Mouse (Mus musculus) lung, embryonic 15.5 days (tissue): ENCODE measurements around the gene Olfr68. TPM values are rescaled to one million over a fixed set of nuclear protein-coding genes. Genes with fewer than 3 reads are reported as not detected.

ENCODE experiments used
- ATAC-seq: fragments of 200-750 bp; cut with Nextera tagmentation; 2 replicates; pipeline ENCODE4 v1.8.0; 2017; ENCODE audit warnings: moderate number of reproducible peaks, borderline replicate concordance; ENCODE audit not compliant: low FRiP score, low TSS enrichment; ENCODE audit errors: extremely low read depth
- H3K27ac ChIP-seq: fragments of 300-500 bp; sonication (generic); 2 replicates; pipeline ENCODE4 v1.5.1; 2015; ENCODE audit warnings: moderate library complexity, mild to moderate bottlenecking, inconsistent platforms
- H3K27me3 ChIP-seq: fragments of 300-500 bp; sonication (generic); 2 replicates; pipeline ENCODE4 v1.6.1; 2015; ENCODE audit warnings: inconsistent platforms
- H3K36me3 ChIP-seq: fragments of 300-500 bp; sonication (generic); 2 replicates; pipeline ENCODE4 v1.6.1; 2015; ENCODE audit warnings: inconsistent platforms
- H3K4me1 ChIP-seq: fragments of 300-500 bp; sonication (generic); 2 replicates; pipeline ENCODE4 v1.6.1; 2015; ENCODE audit warnings: inconsistent platforms
- H3K4me2 ChIP-seq: fragments of 300-500 bp; sonication (generic); 2 replicates; pipeline ENCODE4 v1.6.1; 2015; ENCODE audit warnings: inconsistent platforms, mild to moderate bottlenecking, moderate library complexity
- H3K4me3 ChIP-seq: fragments of 300-500 bp; sonication (generic); 2 replicates; pipeline ENCODE4 v1.5.1; 2015; ENCODE audit warnings: mild to moderate bottlenecking, inconsistent platforms
- H3K9ac ChIP-seq: fragments of 300-500 bp; sonication (generic); 2 replicates; pipeline ENCODE4 v1.6.1; 2015; ENCODE audit warnings: inconsistent platforms
- H3K9me3 ChIP-seq: fragments of 300-500 bp; sonication (generic); 2 replicates; pipeline ENCODE4 v1.6.1; 2016; ENCODE audit warnings: inconsistent platforms
- WGBS: fragments of 180-500 bp; shearing (Covaris S2); methylation state at CpG from one replicate; pipeline ENCODE4 v1.1.7; 2015; 5-methylcytosine and 5-hydroxymethylcytosine counted together
- polyA plus RNA-seq: library from polyadenylated mRNA; unstranded; fragments of >200 nt; fragmentation: Nextera tagmentation; extraction: Ambion mirVana; gene quantifications from 2 replicates; pipeline ENCODE4 v1.2.1, GENCODE M21; 2015

Gene Olfr68
- polyA plus RNA-seq, 1 experiment from 2014 or later, result not detected

DNA sequence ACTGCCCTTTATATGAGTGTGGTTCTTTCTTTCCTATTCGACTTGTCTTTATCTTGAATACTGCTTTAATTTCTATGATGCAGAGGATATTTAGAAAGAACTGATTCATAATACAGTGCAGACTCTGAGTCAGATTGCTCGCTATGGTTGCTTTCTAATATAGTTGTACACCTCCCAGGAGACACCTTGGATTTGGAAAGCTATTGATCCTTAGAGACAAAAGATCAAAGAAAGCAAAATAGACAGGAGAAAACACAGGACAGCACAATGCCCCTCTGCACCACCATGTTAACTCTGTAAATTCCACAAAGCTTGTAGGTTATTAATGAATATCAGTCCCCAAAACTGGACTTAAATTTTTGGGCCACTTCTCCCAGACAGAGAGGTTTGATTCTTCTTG, 34.7 kb downstream of the Olfr68 start, which contains the start of gene Olfr629:
Gene Olfr629, minus strand, starts transcription at position 101 of the 400 bp plus-strand sequence.
- 76% methylated on average over 2 of the region's 2 CpGs for WGBS

DNA sequence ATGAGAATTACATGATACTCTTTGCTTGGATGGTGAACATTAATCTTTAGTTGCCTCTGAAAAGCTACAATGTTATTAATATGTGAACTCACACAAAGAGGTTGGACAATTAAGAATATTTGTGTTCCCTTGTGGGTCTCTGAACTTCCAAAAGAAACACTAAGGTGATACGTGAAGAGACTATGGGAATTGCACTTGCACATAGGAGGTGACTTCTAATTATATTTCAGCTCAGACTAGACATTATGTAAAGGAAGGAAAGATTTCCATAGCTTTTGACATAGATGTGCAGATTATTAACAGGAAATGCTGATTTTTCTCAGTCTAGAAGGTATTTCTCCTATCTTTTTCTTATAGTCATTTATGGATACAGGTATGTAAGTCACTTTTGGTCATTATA, 49.4 kb downstream of the Olfr68 start, which contains the start of gene Olfr628:
Gene Olfr628, plus strand, starts transcription at position 301 of the 400 bp plus-strand sequence.
- Histone ChIP-seq H3K27me3 (no peaks in the 10 kb centered on the region), H3K9me3 (no peaks in the 10 kb centered on the region), H3K4me1 (no peaks in the 10 kb centered on the region), H3K4me3 (no peak within 1 kb of the TSS), H3K36me3 (no peaks in the 10 kb centered on the region), H3K9ac (no peak within 1 kb of the TSS), H3K4me2 (no peak within 1 kb of the TSS), H3K27ac (no peak within 1 kb of the TSS)
- no peak for ATAC-seq
- WGBS, result 76% methylated on average over 1 of the region's 1 CpGs

More for the DNA sequence above, 34.7 kb downstream of the Olfr68 start, which contains the start of gene Olfr629:
- H3K4me2 ChIP-seq, result no peak within 1 kb of the TSS
- no peak within 1 kb of the TSS for H3K27ac ChIP-seq
- H3K9ac ChIP-seq, result no peak within 1 kb of the TSS
- no peaks in the 10 kb centered on the region for H3K36me3 ChIP-seq
- H3K4me1 ChIP-seq, result no peaks in the 10 kb centered on the region
- no peak within 1 kb of the TSS for H3K4me3 ChIP-seq
- H3K9me3 ChIP-seq, result no peaks in the 10 kb centered on the region
- H3K27me3 ChIP-seq, result no peaks in the 10 kb centered on the region
- no peak for ATAC-seq

Other genes with a start within 250 kb of the Olfr68 start
- not detected in 2 replicates for gene Olfr612, start 237.0 kb downstream of the Olfr68 start, polyA plus RNA-seq
- not detected in 2 replicates for gene Olfr613, start 231.6 kb downstream of the Olfr68 start, polyA plus RNA-seq
- gene Olfr615, start 223.6 kb downstream of the Olfr68 start, polyA plus RNA-seq, result not detected in 2 replicates
- gene Olfr616, start 210.6 kb downstream of the Olfr68 start, polyA plus RNA-seq, result not detected in 2 replicates
- gene Olfr617, start 206.6 kb downstream of the Olfr68 start, polyA plus RNA-seq, result not detected in 2 replicates
- gene Olfr618, start 189.6 kb downstream of the Olfr68 start, polyA plus RNA-seq, result not detected in 2 replicates
- not detected in 2 replicates for gene Olfr619, start 179.1 kb downstream of the Olfr68 start, polyA plus RNA-seq
- gene Olfr620, start 167.2 kb downstream of the Olfr68 start, polyA plus RNA-seq, result not detected in 2 replicates
- gene Olfr622, start 137.0 kb downstream of the Olfr68 start, polyA plus RNA-seq, result not detected in 2 replicates
- not detected in 2 replicates for gene Olfr623, start 116.0 kb downstream of the Olfr68 start, polyA plus RNA-seq
- gene Olfr624, start 108.5 kb downstream of the Olfr68 start, polyA plus RNA-seq, result 0.04 TPM in 1 of 2 replicates, not detected in the other
- gene Olfr625-ps1, start 97.0 kb downstream of the Olfr68 start, polyA plus RNA-seq, result not detected in 2 replicates
- not detected in 2 replicates for gene Olfr243, start 65.0 kb downstream of the Olfr68 start, polyA plus RNA-seq
- gene Olfr628, start 49.3 kb downstream of the Olfr68 start, polyA plus RNA-seq, result not detected in 2 replicates
- gene Olfr629, start 34.8 kb downstream of the Olfr68 start, polyA plus RNA-seq, result not detected in 2 replicates
- gene Olfr630, start 22.4 kb downstream of the Olfr68 start, polyA plus RNA-seq, result not detected in 2 replicates
- gene Olfr69, start 8.1 kb downstream of the Olfr68 start, polyA plus RNA-seq, result not detected in 2 replicates
- gene Olfr67, start 12.1 kb upstream of the Olfr68 start, polyA plus RNA-seq, result not detected in 2 replicates
- 4,716 and 5,311 TPM in 2 replicates for gene Hbb-bt, start 34.3 kb upstream of the Olfr68 start, polyA plus RNA-seq
- 14,530 and 15,290 TPM in 2 replicates for gene Hbb-bs, start 48.4 kb upstream of the Olfr68 start, polyA plus RNA-seq
- gene Hbb-bh2, start 60.8 kb upstream of the Olfr68 start, polyA plus RNA-seq, result not detected in 2 replicates
- gene Hbb-bh1, start 63.5 kb upstream of the Olfr68 start, polyA plus RNA-seq, result 8.2 and 12.5 TPM in 2 replicates
- 807 and 1,263 TPM in 2 replicates for gene Hbb-y, start 73.5 kb upstream of the Olfr68 start, polyA plus RNA-seq
- gene Olfr66, start 106.6 kb upstream of the Olfr68 start, polyA plus RNA-seq, result not detected in 2 replicates
- not detected in 2 replicates for gene Olfr64, start 114.8 kb upstream of the Olfr68 start, polyA plus RNA-seq
- not detected in 2 replicates for gene Olfr65, start 123.8 kb upstream of the Olfr68 start, polyA plus RNA-seq
- not detected in 2 replicates for gene Olfr631, start 149.1 kb upstream of the Olfr68 start, polyA plus RNA-seq
- not detected in 2 replicates for gene Olfr632, start 154.6 kb upstream of the Olfr68 start, polyA plus RNA-seq
- not detected in 2 replicates for gene Olfr633, start 164.7 kb upstream of the Olfr68 start, polyA plus RNA-seq
- gene Olfr635, start 191.5 kb upstream of the Olfr68 start, polyA plus RNA-seq, result not detected in 2 replicates
- not detected in 2 replicates for gene Olfr638, start 219.0 kb upstream of the Olfr68 start, polyA plus RNA-seq
- gene Olfr639, start 237.6 kb upstream of the Olfr68 start, polyA plus RNA-seq, result not detected in 2 replicates
- not detected in 2 replicates for gene Olfr640, start 245.9 kb upstream of the Olfr68 start, polyA plus RNA-seq